Mouse (Mus musculus): ENCODE data around the gene Pde2a. TPM values are rescaled to one million over a fixed set of nuclear protein-coding genes. Genes with fewer than 3 reads are reported as not detected.
"Not testable (repeated sequence)": the region's sequence is repeated elsewhere in the genome, so short reads cannot be mapped to it uniquely, and the experiment has no call there.

Pde2a gene
- polyA plus RNA-seq, 1 experiment from 2014 or later, result 12.5 TPM

DNA sequence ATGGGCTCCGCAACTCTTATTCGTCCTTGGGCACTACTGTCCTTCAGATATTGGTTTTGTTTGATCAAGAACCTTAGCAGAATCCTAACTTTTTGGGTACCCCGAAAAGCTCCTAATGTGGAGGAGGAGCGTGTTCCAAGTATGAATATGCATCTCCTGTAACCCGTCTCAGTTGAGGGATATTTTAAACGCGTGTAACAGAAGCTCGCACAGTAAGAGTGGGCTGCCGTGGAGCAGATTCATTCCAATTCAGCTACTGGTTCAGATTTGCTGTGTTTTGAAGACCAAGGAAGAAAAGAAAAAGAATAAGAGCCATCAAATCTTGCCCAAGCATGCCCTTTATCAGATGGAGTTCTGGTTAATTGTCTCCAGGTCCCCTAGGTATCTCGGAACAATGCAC lies 120.2 kb downstream of the Pde2a start:
- Histone ChIP-seq H3K4me3 (replicated peaks) (no peak overlapping the region), H3K9me3 (replicated peaks) (no peaks in the 10 kb centered on the region), H3K4me1 (0 out of 2 replicates have a peak, but pooled peaks cover 3% of the 10 kb centered on the region), H3K4me2 (replicated peaks) (no peak overlapping the region), H3K9ac (no peak overlapping the region), H3K36me3 (no peaks in the 10 kb centered on the region), H3K27ac (replicated peaks) (no peak overlapping the region), H3K27me3 (no peaks in the 10 kb centered on the region)
- WGBS, result 66% methylated on average over 10 of the region's 10 CpGs
- ATAC-seq (ENCODE audit: insufficient number of reproducible peaks, low FRiP score, low TSS enrichment, low read depth), result no peak

DNA sequence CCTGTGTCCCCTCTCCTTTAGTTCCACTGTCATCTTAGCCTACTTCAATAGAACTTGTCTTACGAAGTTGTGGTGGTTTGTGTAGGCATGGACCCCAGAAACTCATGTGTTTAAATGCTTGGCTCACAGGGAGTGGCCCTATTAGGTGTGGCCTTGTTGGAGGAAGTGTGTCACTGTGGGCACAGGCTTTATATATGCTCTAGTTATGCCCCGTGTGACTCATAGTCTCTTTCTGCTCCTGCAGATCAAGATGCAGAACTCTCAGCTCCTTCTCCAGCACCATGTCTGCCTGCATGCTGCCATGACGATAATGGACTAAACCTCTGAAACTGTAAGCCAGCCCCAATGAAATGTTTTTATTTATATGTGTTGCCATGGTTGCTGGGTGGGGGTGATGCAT lies 126.2 kb downstream of the Pde2a start:
- no peak overlapping the region for H3K27ac ChIP-seq (replicated peaks)
- 73% methylated on average over 3 of the region's 3 CpGs for WGBS
- H3K9me3 ChIP-seq (replicated peaks), result no peaks in the 10 kb centered on the region
- no peak overlapping the region for H3K4me2 ChIP-seq (replicated peaks)
- H3K9ac ChIP-seq, result no peak overlapping the region
- no peaks in the 10 kb centered on the region for H3K36me3 ChIP-seq
- ATAC-seq (ENCODE audit: insufficient number of reproducible peaks, low FRiP score, low TSS enrichment, low read depth), result no peak
- no peak overlapping the region for H3K4me3 ChIP-seq (replicated peaks)
- no peaks in the 10 kb centered on the region for H3K4me1 ChIP-seq
- H3K27me3 ChIP-seq, result no peaks in the 10 kb centered on the region

DNA sequence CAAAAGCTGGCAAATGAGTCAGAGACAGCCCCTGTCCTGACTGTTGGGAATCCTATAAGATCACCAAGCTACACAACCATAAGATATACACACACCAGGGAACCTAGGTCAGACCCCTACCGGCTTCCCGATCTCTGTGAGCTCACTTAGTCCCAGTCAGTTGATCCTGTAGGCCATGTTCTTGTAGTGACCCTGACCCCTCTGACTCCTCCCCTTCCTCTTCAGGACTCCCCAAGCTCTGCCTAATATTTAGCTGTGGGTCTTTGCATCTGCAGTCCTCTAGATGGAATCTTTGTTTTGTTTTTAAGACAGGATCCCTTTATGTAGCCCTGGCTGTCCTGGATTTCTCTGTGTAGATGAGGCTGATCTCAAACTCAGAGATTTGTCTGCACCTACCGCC lies 127.8 kb downstream of the Pde2a start:
- H3K27me3 ChIP-seq, result no peaks in the 10 kb centered on the region
- H3K4me2 ChIP-seq (replicated peaks), result no peak overlapping the region
- H3K36me3 ChIP-seq, result no peaks in the 10 kb centered on the region
- no peaks in the 10 kb centered on the region for H3K4me1 ChIP-seq
- H3K27ac ChIP-seq (replicated peaks), result no peak overlapping the region
- no peak overlapping the region for H3K4me3 ChIP-seq (replicated peaks)
- H3K9me3 ChIP-seq (replicated peaks), result no peaks in the 10 kb centered on the region
- no peak for ATAC-seq (ENCODE audit: insufficient number of reproducible peaks, low FRiP score, low TSS enrichment, low read depth)
- H3K9ac ChIP-seq, result no peak overlapping the region
- 89% methylated on average over 3 of the region's 3 CpGs for WGBS

DNA sequence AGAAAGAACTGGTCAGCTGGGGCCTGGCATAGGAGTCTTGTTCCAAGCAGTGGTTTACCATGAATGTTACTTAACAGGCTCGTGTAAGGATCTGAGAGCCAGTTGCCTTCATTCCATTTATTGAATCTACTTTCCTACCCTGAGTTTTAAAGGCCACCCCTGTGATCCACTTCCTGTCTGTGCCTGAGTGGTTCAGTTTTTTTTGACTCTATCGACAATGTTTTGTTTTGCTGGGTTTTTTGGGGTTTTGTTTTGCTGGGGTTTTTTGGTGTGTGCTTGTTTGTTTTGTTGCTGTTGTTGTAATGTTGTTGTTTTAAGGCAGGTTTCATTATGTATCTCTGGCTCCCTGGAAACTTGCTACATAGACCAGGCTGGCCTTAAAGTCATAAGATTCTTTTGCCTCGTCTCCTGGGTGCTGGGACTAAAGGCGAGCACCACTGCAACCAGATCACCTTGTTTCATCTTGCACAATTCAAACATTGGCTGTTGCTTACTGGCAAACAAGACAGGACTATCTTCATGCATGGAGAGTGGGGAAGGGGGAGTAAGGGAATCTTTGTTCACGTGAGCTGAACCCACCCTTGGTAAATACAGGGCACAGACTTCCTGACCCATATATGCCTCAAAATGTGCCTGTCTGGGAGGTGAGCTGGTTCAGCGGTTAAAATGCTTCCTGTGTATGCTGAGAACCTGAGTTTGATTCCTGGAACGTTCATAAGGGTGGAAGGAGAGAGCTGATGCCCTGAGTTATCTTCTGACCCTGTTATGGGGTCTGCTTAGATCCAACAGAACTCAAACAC lies 129.4 kb downstream of the Pde2a start:
- 61% methylated on average over 7 of the region's 7 CpGs for WGBS
- Histone ChIP-seq H3K9me3 (replicated peaks) (no peaks in the 10 kb centered on the region), H3K27me3 (no peaks in the 10 kb centered on the region), H3K27ac (replicated peaks) (no peak overlapping the region), H3K36me3 (no peaks in the 10 kb centered on the region), H3K4me3 (replicated peaks) (no peak overlapping the region), H3K4me2 (replicated peaks) (no peak overlapping the region), H3K9ac (no peak overlapping the region), H3K4me1 (no peaks in the 10 kb centered on the region)
- ATAC-seq (ENCODE audit: insufficient number of reproducible peaks, low FRiP score, low TSS enrichment, low read depth), result no peak

GRCm38 (mm10) chr7:101551530-101551929 lies 130.0 kb downstream of the Pde2a start:
- Histone ChIP-seq H3K4me3 (replicated peaks) (no peak overlapping the region), H3K4me1 (no peaks in the 10 kb centered on the region), H3K27ac (replicated peaks) (no peak overlapping the region), H3K36me3 (no peaks in the 10 kb centered on the region), H3K4me2 (replicated peaks) (no peak overlapping the region), H3K9me3 (replicated peaks) (no peaks in the 10 kb centered on the region), H3K27me3 (no peaks in the 10 kb centered on the region), H3K9ac (no peak overlapping the region)
- 97% methylated on average over 1 of the region's 1 CpGs for WGBS
- no peak for ATAC-seq (ENCODE audit: insufficient number of reproducible peaks, low FRiP score, low TSS enrichment, low read depth)

- H3K27ac ChIP-seq (replicated peaks); H3K4me3 ChIP-seq (replicated peaks); H3K4me2 ChIP-seq (replicated peaks); H3K4me1 ChIP-seq; H3K9ac ChIP-seq; H3K36me3 ChIP-seq; H3K27me3 ChIP-seq; H3K9me3 ChIP-seq (replicated peaks); ATAC-seq (ENCODE audit: insufficient number of reproducible peaks, low FRiP score, low TSS enrichment, low read depth): not testable (repeated sequence)
- WGBS, result 89% methylated on average over 3 of the region's 3 CpGs
Measured at GRCm38 (mm10) chr7:101555473-101555872, 134.0 kb downstream of the Pde2a start.

GRCm38 (mm10) chr7:101557391-101557790 lies 135.9 kb downstream of the Pde2a start:
- 59% methylated on average over 1 of the region's 1 CpGs for WGBS
- Histone ChIP-seq H3K9ac (no peak overlapping the region), H3K4me2 (replicated peaks) (no peak overlapping the region), H3K4me1 (no peaks in the 10 kb centered on the region), H3K27me3 (no peaks in the 10 kb centered on the region), H3K4me3 (replicated peaks) (no peak overlapping the region), H3K36me3 (no peaks in the 10 kb centered on the region), H3K27ac (replicated peaks) (no peak overlapping the region), H3K9me3 (replicated peaks) (no peaks in the 10 kb centered on the region)
- ATAC-seq (ENCODE audit: insufficient number of reproducible peaks, low FRiP score, low TSS enrichment, low read depth), result no peak

DNA sequence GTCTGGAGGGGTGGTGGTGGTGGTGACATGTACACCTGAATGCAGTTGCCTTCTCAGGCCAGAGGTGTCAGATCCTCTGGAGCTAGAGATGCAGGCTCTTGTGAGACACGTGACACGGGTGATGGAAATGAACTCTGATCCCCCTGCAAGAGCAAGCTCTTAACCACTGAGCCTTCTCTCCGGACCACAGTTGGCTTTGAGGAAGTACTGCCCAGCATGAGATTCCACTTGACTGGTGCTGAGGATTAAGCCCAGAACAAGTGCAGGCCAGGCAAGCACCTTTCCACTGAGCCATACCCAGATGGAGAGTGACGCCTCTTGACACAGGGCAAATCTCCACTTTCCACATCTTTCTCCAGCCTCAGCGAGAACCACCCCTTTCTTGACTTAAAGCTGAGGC lies 137.9 kb downstream of the Pde2a start:
- H3K36me3 ChIP-seq; H3K9ac ChIP-seq; H3K27me3 ChIP-seq; H3K4me3 ChIP-seq (replicated peaks); H3K9me3 ChIP-seq (replicated peaks); H3K27ac ChIP-seq (replicated peaks); H3K4me2 ChIP-seq (replicated peaks); ATAC-seq (ENCODE audit: insufficient number of reproducible peaks, low FRiP score, low TSS enrichment, low read depth); H3K4me1 ChIP-seq: not testable (repeated sequence)
- WGBS, result 72% methylated on average over 5 of the region's 5 CpGs

MicroRNAs within 50 kb of the gene (microRNA counts, 519-probe panel; counts per million panel counts)
- microRNA mmu-miR-139-3p, result 1,032 counts per million, percentile 5 among the panel's probes with 10 or more counts
- microRNA mmu-miR-139-5p, result 1,981 counts per million, percentile 38 among the panel's probes with 10 or more counts

Small RNA genes within 50 kb of the gene (microRNA-seq; reads per million reads assigned to microRNA genes)
- 1,971 reads per million, percentile 82 among the genes with 10 or more reads in this experiment for gene Mir139 (ENCODE audit: borderline number of aligned reads)

Other genes starting within 250 kb of the Pde2a start
- gene Atg16l2, start 119.4 kb upstream of the Pde2a start, polyA plus RNA-seq (2015; fragmentation: Nextera tagmentation; extraction: Ambion mirVana), result 20.4 and 21.5 TPM in 2 replicates
- 33.9 and 34.2 TPM in 2 replicates for gene Stard10, start 104.6 kb upstream of the Pde2a start, polyA plus RNA-seq (2015; fragmentation: Nextera tagmentation; extraction: Ambion mirVana)
- gene Arap1, start 73.6 kb upstream of the Pde2a start, polyA plus RNA-seq (2015; fragmentation: Nextera tagmentation; extraction: Ambion mirVana), result 82.5 and 82.8 TPM in 2 replicates
- gene Gm45837, start 10.8 kb upstream of the Pde2a start, polyA plus RNA-seq (2015; fragmentation: Nextera tagmentation; extraction: Ambion mirVana), result 3.4 and 9.6 TPM in 2 replicates
- not detected in 2 replicates for gene Art2b, start 163.9 kb downstream of the Pde2a start, polyA plus RNA-seq (2015; fragmentation: Nextera tagmentation; extraction: Ambion mirVana)
- gene Clpb, start 241.9 kb downstream of the Pde2a start, polyA plus RNA-seq (2015; fragmentation: Nextera tagmentation; extraction: Ambion mirVana), result 45.1 and 50.1 TPM in 2 replicates

Data from embryonic facial prominence, embryonic 15.5 days (tissue).